Mouse (Mus musculus): ENCODE measurements around the gene Prelp. TPM values are rescaled to one million over a fixed set of nuclear protein-coding genes. Genes with fewer than 3 reads are reported as not detected.

Prelp gene
- 0.54 and 1.3 TPM in 2 replicates for polyA plus RNA-seq (2012; rRNA removed)

DNA sequence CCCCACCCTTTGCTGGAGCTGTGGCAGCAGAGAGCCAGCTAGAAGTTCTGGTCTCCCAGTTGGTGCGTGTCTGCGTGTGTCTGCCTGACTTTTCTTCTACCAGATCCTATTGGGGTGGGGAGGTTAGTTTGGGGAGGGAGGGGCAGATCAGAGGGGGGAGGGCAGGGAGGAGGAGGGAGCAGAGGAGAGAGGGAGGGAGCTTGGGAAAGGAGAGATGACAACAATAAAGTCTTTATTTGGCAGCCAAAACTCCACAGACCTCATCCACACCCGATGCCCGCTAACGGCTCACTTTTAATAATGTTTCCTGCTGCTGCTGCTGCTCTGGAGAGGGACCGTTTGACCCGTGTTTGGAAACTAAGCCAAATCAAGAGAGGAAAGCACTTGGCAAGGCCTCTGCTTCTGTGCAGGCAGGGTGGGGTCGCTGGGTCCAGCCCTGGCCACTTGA is at the start of gene Prelp:
TSS of gene Prelp (minus strand) at position 111 of the 448 bp plus-strand sequence.

DNA sequence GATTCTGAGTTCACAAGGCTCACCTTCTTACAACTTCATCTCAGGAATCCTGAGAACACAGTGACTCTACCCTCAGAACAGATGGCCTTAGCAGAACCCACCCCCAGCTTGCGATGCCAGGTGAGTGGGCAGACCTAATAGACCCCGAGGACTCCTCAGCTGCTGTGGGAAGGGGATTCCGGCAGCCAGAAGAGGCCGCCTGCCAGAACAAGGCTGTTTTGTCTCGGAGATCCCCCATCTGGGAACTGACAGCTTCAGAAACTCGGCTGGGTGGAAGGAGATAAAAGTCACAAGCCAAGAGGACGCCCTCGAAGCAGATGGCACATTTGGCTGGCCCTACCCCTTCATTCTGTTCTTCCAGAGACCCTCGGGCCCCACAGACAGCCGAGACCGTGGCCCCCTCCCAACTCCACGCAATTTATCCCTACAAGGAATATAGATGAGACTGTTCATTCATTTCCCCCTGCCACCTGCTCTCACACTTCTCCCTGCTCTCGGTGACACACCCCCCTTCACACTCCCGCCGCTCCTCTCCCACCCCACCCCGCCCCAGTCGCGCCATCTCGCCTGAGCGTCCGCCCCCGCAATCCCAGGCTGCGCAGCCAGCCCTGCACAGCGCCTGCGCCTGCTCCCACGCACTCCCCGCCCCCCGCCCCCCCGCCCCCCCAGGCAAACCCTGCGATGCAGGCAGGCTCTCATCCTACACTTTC is 13.1 kb downstream of the Prelp start, which contains the start of gene Optc:
TSS of gene Optc (minus strand) at position 51 of the 710 bp plus-strand sequence.

Other genes starting within 250 kb of the Prelp start
- gene Lax1, start 231.3 kb downstream of the Prelp start, polyA plus RNA-seq (2012; rRNA removed) = 0.57 and 0.58 TPM in 2 replicates
- gene Atp2b4, start 120.4 kb downstream of the Prelp start, polyA plus RNA-seq (2012; rRNA removed) = 9.5 and 14.1 TPM in 2 replicates
- gene Optc, start 13.4 kb downstream of the Prelp start, polyA plus RNA-seq (2012; rRNA removed) = 3.9 and 4.7 TPM in 2 replicates
- 4.2 and 8.5 TPM in 2 replicates for gene Fmod, start 115.8 kb upstream of the Prelp start, polyA plus RNA-seq (2012; rRNA removed)
- 53.6 and 74.4 TPM in 2 replicates for gene Btg2, start 157.7 kb upstream of the Prelp start, polyA plus RNA-seq (2012; rRNA removed)
- gene Chit1, start 189.8 kb upstream of the Prelp start, polyA plus RNA-seq (2012; rRNA removed) = 0.06 and 0.09 TPM in 2 replicates

Measured in central nervous system, embryonic 11.5 days (tissue).